Mouse (Mus musculus): ENCODE measurements around the gene Fbxo34.

GRCm38 (mm10) chr14:47438947-47439346, 11.3 kb upstream of the Fbxo34 start:
- TF ChIP-seq CTCF (IDR thresholded peaks at IDR 0.05; ENCODE audit: control insufficient read depth, insufficient read depth, insufficient replicate concordance, low read depth, low read length): no peak
- no peak for TF ChIP-seq POLR2A (IDR thresholded peaks at IDR 0.05; ENCODE audit: control insufficient read depth, low read depth, low read length)
